Mouse (Mus musculus) heart, embryonic 14.5 days (tissue): Measurements from ENCODE around the gene Plxnc1. TPM values are rescaled to one million over a fixed set of nuclear protein-coding genes. Genes with fewer than 3 reads are reported as not detected.

ENCODE experiments used
- ATAC-seq: fragments of 200-750 bp; cut with Nextera tagmentation; 2 replicates; pipeline ENCODE4 v1.8.0; 2017; ENCODE audit warnings: low read depth, moderate TSS enrichment; ENCODE audit not compliant: insufficient number of reproducible peaks, insufficient read depth, low FRiP score
- H3K27ac ChIP-seq, 2 experiments: fragments of 200-500 bp in 1 of 2; fragments of 300-500 bp in 1 of 2; sonication (generic) in 1 of 2; replicated peaks in 1 of 2; 2 replicates each; pipeline ENCODE4 v1.5.1; 2012 to 2014; ENCODE audit warnings: low read depth in 2 of 2, low read length in 2 of 2, control low read depth in 1 of 2, mild to moderate bottlenecking in 1 of 2, mixed read lengths in 1 of 2; ENCODE audit not compliant: control insufficient read depth in 1 of 2, insufficient read depth in 1 of 2
- H3K27me3 ChIP-seq: fragments of 300-500 bp; sonication (generic); 2 replicates; pipeline ENCODE4 v1.6.1; 2014; ENCODE audit warnings: mild to moderate bottlenecking, low read length, control low read depth; ENCODE audit not compliant: control insufficient read depth, insufficient read depth
- H3K36me3 ChIP-seq: fragments of 300-500 bp; sonication (generic); 2 replicates; pipeline ENCODE4 v1.6.1; 2014; ENCODE audit warnings: mild to moderate bottlenecking, control low read depth, low read length, mixed read lengths; ENCODE audit not compliant: control insufficient read depth, insufficient read depth
- H3K4me1 ChIP-seq, 2 experiments: fragments of 200-500 bp in 1 of 2; fragments of 300-500 bp in 1 of 2; sonication (generic) in 1 of 2; 2 replicates each; pipeline ENCODE4 v1.6.1; 2012 to 2014; ENCODE audit warnings: low read length in 2 of 2, control low read depth in 1 of 2, mixed read lengths in 1 of 2; ENCODE audit not compliant: control insufficient read depth in 2 of 2, insufficient read depth in 2 of 2
- H3K4me2 ChIP-seq: fragments of 300-500 bp; sonication (generic); 2 replicates; pipeline ENCODE4 v1.6.1; 2014; ENCODE audit warnings: mild to moderate bottlenecking, low read length
- H3K4me3 ChIP-seq, 2 experiments: fragments of 200-500 bp in 1 of 2; fragments of 300-500 bp in 1 of 2; sonication (generic) in 1 of 2; 2 replicates each; pipeline ENCODE4 v1.5.1; 2012 to 2014; ENCODE audit warnings: low read length in 2 of 2, mild to moderate bottlenecking in 2 of 2, control low read depth in 1 of 2, low read depth in 1 of 2, moderate library complexity in 1 of 2; ENCODE audit not compliant: control insufficient read depth in 1 of 2, insufficient read depth in 1 of 2
- H3K9ac ChIP-seq: fragments of 300-500 bp; sonication (generic); 2 replicates; pipeline ENCODE4 v1.6.1; 2014; ENCODE audit warnings: mild to moderate bottlenecking, low read length
- H3K9me3 ChIP-seq: fragments of 300-500 bp; sonication (generic); 2 replicates; pipeline ENCODE4 v1.6.1; 2016; ENCODE audit warnings: low read length, control low read depth; ENCODE audit not compliant: control insufficient read depth
- WGBS: fragments of 180-500 bp; shearing (Covaris S2); extraction: QIAGEN DNeasy Blood & Tissue Kit; methylation state at CpG from one replicate; pipeline ENCODE4 v1.1.7; 2014; 5-methylcytosine and 5-hydroxymethylcytosine counted together
- polyA plus RNA-seq: library from polyadenylated mRNA; unstranded; fragments of >200 nt; fragmentation: Nextera tagmentation; extraction: Ambion mirVana; gene quantifications from 2 replicates; pipeline ENCODE4 v1.2.1, GENCODE M21; 2014

Plxnc1 gene
- polyA plus RNA-seq, 1 experiment from 2014 or later: 6.9 TPM

DNA sequence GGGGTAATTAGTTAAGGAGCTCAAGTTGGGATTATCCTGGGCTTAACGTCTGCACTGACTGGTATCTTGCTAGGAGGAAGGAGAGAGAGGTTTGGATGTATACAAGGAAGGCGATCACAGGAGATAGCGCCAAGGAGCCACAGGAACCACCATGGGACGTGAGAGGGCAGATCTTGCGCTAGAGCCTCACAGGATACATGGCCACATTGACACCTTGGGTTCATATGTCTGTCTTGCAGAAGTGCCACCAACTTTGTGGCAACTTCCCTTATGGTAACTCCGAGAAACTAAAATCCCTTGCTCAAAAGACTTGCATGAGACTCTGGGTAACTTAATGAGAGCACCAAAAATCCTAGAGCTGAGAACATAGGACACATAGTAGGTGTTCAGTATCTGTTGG lies 47.7 kb downstream of the Plxnc1 start:
- H3K4me2 ChIP-seq: no peak overlapping the region
- no peak overlapping the region for H3K4me3 ChIP-seq
- H3K27ac ChIP-seq: no peak overlapping the region
- H3K9me3 ChIP-seq: 0 out of 2 replicates have a peak, but pooled peaks cover 5% of the 10 kb centered on the region
- 91% methylated on average over 6 of the region's 6 CpGs for WGBS
- no peak overlapping the region for H3K9ac ChIP-seq
- H3K4me1 ChIP-seq: no peaks in the 10 kb centered on the region
- H3K36me3 ChIP-seq: no peaks in the 10 kb centered on the region
- ATAC-seq: no peak
- H3K27me3 ChIP-seq: no peaks in the 10 kb centered on the region

DNA sequence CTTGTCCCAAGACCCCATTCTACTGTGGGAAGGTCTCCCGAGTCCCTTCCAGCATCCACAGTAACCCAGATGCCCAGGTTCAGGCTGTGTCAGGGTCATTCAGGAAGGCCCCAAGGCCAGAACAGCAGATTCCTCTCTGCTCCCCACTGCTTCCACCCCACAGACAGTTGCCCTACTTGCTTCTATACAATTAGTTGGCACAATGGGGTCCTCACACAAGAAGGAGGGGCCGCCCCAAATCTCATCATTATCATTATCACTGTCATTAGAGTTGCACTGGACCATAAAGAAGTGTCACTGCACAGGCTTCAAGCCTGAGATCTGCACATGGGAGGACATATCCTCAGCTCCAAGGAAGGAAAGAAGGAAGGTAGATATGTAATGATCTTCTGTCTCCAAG lies 48.3 kb downstream of the Plxnc1 start:
- H3K4me1 ChIP-seq: no peaks in the 10 kb centered on the region
- no peak overlapping the region for H3K4me3 ChIP-seq
- 0 out of 2 replicates have a peak, but pooled peaks cover 5% of the 10 kb centered on the region for H3K9me3 ChIP-seq
- H3K27me3 ChIP-seq: no peaks in the 10 kb centered on the region
- 77% methylated on average over 2 of the region's 2 CpGs for WGBS
- H3K27ac ChIP-seq: no peak overlapping the region
- H3K4me2 ChIP-seq: no peak overlapping the region
- no peak overlapping the region for H3K9ac ChIP-seq
- no peaks in the 10 kb centered on the region for H3K36me3 ChIP-seq
- ATAC-seq: no peak

DNA sequence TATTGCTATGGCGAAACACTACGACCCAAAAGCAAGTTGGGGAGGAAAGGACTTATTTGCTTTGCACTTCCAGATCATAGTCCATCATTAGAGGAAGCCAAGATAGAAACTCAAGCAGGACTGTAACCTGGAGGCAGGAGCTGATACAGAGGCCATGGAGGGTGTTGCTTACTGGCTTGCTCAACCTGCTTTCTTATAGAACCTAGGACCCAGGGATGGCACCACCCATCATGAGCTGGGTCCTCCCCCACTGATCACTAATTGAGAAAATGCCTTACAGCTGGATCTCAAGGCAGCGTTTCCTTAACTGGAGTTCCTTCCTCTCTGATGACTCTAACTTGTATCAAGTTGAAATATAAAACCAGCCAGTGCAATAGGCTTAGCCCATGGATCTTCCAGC lies 48.8 kb downstream of the Plxnc1 start:
- no peaks in the 10 kb centered on the region for H3K27me3 ChIP-seq
- WGBS: 87% methylated on average over 3 of the region's 3 CpGs
- 0 out of 2 replicates have a peak, but pooled peaks cover 5% of the 10 kb centered on the region for H3K9me3 ChIP-seq

DNA sequence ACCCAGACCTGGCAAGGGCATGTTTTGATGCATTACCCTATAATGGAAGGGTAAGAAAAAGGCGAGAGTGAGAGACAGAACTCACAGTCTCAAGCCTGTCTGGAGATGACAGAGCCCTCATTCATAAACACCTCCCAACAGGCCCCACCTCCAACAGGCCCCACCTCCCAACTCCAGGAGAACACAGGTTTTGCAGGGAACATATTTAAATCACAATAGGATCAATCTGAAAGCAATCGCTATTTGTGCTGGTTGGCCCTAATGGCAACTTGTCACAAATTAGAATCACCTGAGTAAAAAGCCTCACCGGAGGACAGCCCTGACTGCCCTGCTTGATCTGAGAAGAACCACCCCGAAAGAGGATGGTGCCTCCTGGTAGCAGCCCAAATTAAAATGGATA lies 54.9 kb downstream of the Plxnc1 start:
- Histone ChIP-seq H3K27ac (no peak overlapping the region), H3K4me1 (no peaks in the 10 kb centered on the region), H3K9ac (no peak overlapping the region), H3K4me3 (no peak overlapping the region), H3K4me2 (no peak overlapping the region), H3K27me3 (no peaks in the 10 kb centered on the region), H3K9me3 (peaks cover 13% of the 10 kb centered on the region; the same call in 1 of the 2 replicates), H3K36me3 (no peaks in the 10 kb centered on the region)
- WGBS: 66% methylated on average over 4 of the region's 4 CpGs
- ATAC-seq: no peak

More for the DNA sequence above, 48.8 kb downstream of the Plxnc1 start:
- Histone ChIP-seq H3K4me1 (no peaks in the 10 kb centered on the region), H3K27ac (no peak overlapping the region), H3K4me3 (no peak overlapping the region), H3K4me2 (no peak overlapping the region), H3K36me3 (no peaks in the 10 kb centered on the region), H3K9ac (no peak overlapping the region)
- ATAC-seq: no peak

DNA sequence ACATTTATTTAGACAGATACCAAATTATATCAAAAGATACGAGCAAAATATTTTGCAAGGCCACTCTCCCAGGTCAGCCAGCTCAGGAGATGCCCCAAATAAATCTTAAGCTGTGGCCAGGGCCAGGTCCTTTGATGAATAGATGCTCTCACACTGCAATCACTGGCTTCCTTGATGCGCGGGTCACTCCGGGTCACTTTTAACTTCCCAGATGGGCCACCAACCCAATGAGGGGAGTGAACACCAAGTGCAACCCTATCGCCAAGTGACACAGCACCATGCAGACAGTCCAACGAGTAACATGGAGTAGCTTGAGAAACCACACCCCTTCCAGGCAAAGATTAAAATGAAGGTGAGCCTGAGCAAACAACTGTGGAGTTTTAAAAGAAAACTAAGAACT lies 61.4 kb downstream of the Plxnc1 start:
- H3K4me2 ChIP-seq: no peak overlapping the region

DNA sequence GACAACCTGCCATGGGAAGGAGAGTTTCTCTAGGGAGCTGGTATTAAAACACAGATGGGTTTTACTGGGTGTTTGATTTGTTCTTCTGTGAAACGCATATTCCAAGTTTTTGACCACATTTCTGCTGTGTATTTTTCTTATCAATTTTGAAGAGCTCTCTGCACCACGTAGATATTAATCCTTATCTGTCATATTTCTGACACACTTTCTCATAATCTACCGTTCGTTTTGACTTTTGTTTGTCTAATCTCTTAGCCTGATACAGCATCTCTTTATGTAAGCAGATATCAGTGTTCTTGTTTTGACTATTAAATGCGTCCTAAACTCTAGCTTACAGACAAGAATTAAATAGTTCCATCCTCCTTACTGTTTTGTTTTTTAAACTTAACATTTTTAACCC lies 73.1 kb downstream of the Plxnc1 start:
- no peak overlapping the region for H3K9ac ChIP-seq
- no peaks in the 10 kb centered on the region for H3K36me3 ChIP-seq
- H3K9me3 ChIP-seq: peaks cover 4% of the 10 kb centered on the region; the same call in 1 of the 2 replicates
- ATAC-seq: no peak
- H3K4me2 ChIP-seq: no peak overlapping the region
- WGBS: 67% methylated on average over 5 of the region's 5 CpGs
- H3K4me3 ChIP-seq: no peak overlapping the region
- no peaks in the 10 kb centered on the region for H3K4me1 ChIP-seq
- H3K27ac ChIP-seq: no peak overlapping the region
- H3K27me3 ChIP-seq: no peaks in the 10 kb centered on the region

More for the DNA sequence above, 61.4 kb downstream of the Plxnc1 start:
- Histone ChIP-seq H3K4me3 (no peak overlapping the region), H3K36me3 (no peaks in the 10 kb centered on the region), H3K4me1 (no peaks in the 10 kb centered on the region), H3K9me3 (peaks cover 4% of the 10 kb centered on the region; the same call in 1 of the 2 replicates), H3K9ac (no peak overlapping the region), H3K27me3 (no peaks in the 10 kb centered on the region), H3K27ac (no peak overlapping the region)
- ATAC-seq: no peak
- WGBS: 78% methylated on average over 6 of the region's 6 CpGs

DNA sequence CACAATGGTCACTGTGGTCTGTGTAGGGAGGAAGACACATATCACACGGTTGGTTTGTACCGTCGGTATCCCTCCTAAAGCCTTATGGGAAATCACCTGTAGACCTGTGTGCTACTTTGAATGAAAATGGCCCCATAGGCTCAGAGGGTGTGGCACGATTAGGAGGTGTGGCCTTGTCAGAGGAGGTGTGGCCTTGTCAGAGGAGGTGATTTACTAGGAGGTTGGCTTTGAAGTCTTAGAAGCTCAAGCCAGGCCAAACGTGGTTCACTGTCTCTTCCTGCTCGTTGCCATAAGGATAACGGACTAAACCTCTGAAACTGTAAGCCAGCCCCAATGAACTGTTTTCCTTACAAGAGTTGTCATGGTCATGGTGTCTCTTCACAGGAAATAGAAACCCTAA lies 73.5 kb downstream of the Plxnc1 start:
- H3K27ac ChIP-seq: no peak overlapping the region
- no peaks in the 10 kb centered on the region for H3K4me1 ChIP-seq
- 83% methylated on average over 7 of the region's 7 CpGs for WGBS
- H3K4me2 ChIP-seq: no peak overlapping the region
- no peak overlapping the region for H3K9ac ChIP-seq
- no peak overlapping the region for H3K4me3 ChIP-seq
- no peaks in the 10 kb centered on the region for H3K36me3 ChIP-seq
- H3K27me3 ChIP-seq: no peaks in the 10 kb centered on the region
- H3K9me3 ChIP-seq: peaks cover 4% of the 10 kb centered on the region; the same call in 1 of the 2 replicates
- ATAC-seq: no peak
